Mouse (Mus musculus) kidney, adult 2 months (tissue): Measurements from ENCODE around the gene Ube2k.

Experiments
- CTCF ChIP-seq: fragments of 200-500 bp; conservative IDR thresholded peaks from 2 replicates; pipeline ENCODE4 v1.5.1; 2011; ENCODE audit warnings: low read depth, mild to moderate bottlenecking, control low read depth, low read length, moderate library complexity, mixed read lengths; ENCODE audit not compliant: insufficient read depth, insufficient read length
- POLR2A ChIP-seq: fragments of 200-500 bp; IDR thresholded peaks from one replicate; pipeline ENCODE4 v1.6.1; 2011; ENCODE audit warnings: low read depth, low read length, control low read depth

DNA sequence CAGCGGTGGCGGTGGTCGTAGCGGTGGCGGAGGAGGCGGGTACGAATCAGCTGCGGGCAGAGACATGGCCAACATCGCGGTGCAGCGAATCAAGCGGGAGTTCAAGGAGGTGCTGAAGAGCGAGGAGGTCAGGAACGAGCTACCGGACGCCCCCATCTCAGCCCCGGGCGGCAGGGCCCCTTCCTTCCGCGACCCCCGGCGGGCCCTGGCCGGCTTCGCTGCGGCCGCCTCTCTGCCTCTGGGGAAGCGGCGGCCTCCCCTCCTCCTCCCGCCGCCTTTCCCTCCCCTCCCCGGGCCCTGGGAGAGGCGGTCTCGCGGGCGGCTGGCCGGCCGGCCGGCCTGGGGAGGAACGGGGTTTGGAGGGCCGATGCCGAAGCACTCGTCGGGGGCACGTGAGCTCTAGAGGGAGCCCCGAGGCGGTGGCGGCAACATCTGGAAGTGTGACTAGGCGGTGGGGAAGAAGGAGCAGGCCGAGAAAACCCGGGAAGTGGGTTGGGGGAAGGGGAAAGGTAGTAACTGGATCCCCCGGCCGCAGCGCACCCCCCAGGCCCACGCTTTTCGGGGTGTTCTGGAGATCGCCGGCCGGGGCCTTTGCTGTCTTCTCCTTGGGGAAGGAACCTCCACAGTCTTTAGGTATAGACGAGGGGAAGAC, 513 bp downstream of the Ube2k start:
- no peak for TF ChIP-seq CTCF
- TF ChIP-seq POLR2A, result no peak
